Mouse (Mus musculus) liver, embryonic 15.5 days (tissue): Measurements from ENCODE around the gene Eif3l. TPM values are rescaled to one million over a fixed set of nuclear protein-coding genes. Genes with fewer than 3 reads are reported as not detected.
A peak's percentile ranks its signal among the peaks of the same experiment; 100 is the strongest.

ENCODE experiments used
- ATAC-seq: fragments of 200-750 bp; cut with Nextera tagmentation; 2 replicates; pipeline ENCODE4 v1.8.0; 2017; ENCODE audit warnings: moderate number of reproducible peaks, mild to moderate bottlenecking, moderate library complexity; ENCODE audit not compliant: insufficient read depth
- H3K27ac ChIP-seq: fragments of 300-500 bp; sonication (generic); replicated peaks from 2 replicates; pipeline ENCODE4 v1.5.1; 2015; ENCODE audit warnings: mild to moderate bottlenecking, inconsistent platforms
- H3K27me3 ChIP-seq: fragments of 300-500 bp; sonication (generic); 2 replicates; pipeline ENCODE4 v1.6.1; 2015; ENCODE audit warnings: mild to moderate bottlenecking, inconsistent platforms
- H3K36me3 ChIP-seq: fragments of 300-500 bp; sonication (generic); replicated peaks from 2 replicates; pipeline ENCODE4 v1.6.1; 2015; ENCODE audit warnings: moderate library complexity, mild to moderate bottlenecking, inconsistent platforms
- H3K4me1 ChIP-seq: fragments of 300-500 bp; sonication (generic); replicated peaks from 2 replicates; pipeline ENCODE4 v1.6.1; 2015; ENCODE audit warnings: inconsistent platforms
- H3K4me2 ChIP-seq: fragments of 300-500 bp; sonication (generic); 2 replicates; pipeline ENCODE4 v1.6.1; 2015; ENCODE audit warnings: moderate library complexity, mild to moderate bottlenecking, inconsistent platforms
- H3K4me3 ChIP-seq: fragments of 300-500 bp; sonication (generic); replicated peaks from 2 replicates; pipeline ENCODE4 v1.5.1; 2015; ENCODE audit warnings: mild to moderate bottlenecking, inconsistent platforms
- H3K9ac ChIP-seq: fragments of 300-500 bp; sonication (generic); 2 replicates; pipeline ENCODE4 v1.6.1; 2015; ENCODE audit warnings: moderate library complexity, mild to moderate bottlenecking, inconsistent platforms
- H3K9me3 ChIP-seq: fragments of 300-500 bp; sonication (generic); replicated peaks from 2 replicates; pipeline ENCODE4 v1.6.1; 2016; ENCODE audit warnings: inconsistent platforms
- WGBS: fragments of 180-500 bp; shearing (Covaris S2); methylation state at CpG from one replicate; pipeline ENCODE4 v1.1.7; 2015; ENCODE audit warnings: mixed read lengths; ENCODE audit not compliant: insufficient replicate concordance; 5-methylcytosine and 5-hydroxymethylcytosine counted together
- polyA plus RNA-seq: library from polyadenylated mRNA; unstranded; fragments of >200 nt; fragmentation: Nextera tagmentation; extraction: Ambion mirVana; gene quantifications from 2 replicates; pipeline ENCODE4 v1.2.1, GENCODE M21; 2015

Eif3l gene
- polyA plus RNA-seq, 1 experiment from 2014 or later, result 117 TPM

DNA sequence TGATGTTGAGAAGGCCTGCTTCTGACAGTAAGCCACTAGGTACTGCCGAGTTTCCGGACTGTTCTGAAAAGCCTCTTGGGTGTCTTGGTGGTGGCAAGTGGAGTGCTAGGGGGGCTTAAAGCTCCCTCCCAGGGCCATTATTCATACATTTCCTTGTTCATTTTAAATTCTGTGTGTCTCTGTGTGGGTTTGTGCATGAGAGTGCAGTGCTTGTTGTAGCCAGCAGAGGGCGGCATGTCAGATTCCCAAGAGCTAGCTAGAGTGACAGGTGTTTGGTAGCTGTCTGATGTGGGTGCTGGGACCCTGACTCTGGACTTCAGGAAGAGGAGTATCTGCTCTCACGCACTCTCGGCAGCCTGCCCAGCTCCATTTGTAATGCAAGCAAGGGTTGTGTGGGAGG is 53.2 kb downstream of the Eif3l start:
- Histone ChIP-seq H3K4me1 (no peaks in the 10 kb centered on the region), H3K9ac (no peak overlapping the region), H3K9me3 (no peaks in the 10 kb centered on the region), H3K4me3 (no peak overlapping the region), H3K36me3 (peaks cover 21% of the 10 kb centered on the region), H3K4me2 (no peak overlapping the region), H3K27ac (no peak overlapping the region), H3K27me3 (no peaks in the 10 kb centered on the region)
- WGBS, result 85% methylated on average over 5 of the region's 5 CpGs
- no peak for ATAC-seq

DNA sequence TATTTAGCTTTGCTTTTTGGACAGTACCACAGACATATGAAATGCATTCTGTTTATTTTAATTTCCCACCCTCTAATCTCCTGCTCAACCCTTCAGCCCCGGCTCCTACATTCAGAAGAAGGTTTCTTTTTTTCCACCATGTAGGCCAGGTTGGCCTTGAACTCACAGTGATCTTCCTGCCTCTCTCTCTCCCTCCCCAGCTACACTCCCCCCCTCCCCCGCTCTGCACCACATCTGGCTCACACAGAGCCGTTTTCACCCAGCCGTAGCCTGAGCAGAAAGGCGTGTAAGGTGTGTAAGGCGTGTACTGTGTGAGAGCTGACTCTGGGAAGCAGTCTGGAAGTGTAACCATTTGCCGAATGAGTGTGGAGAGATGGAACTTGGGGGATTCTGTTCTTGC is 54.3 kb downstream of the Eif3l start:
- H3K36me3 ChIP-seq, result peaks cover 21% of the 10 kb centered on the region
- whole genome bisulfite sequencing, result 70% methylated on average over 7 of the region's 7 CpGs
- H3K27me3 ChIP-seq, result no peaks in the 10 kb centered on the region
- H3K4me1 ChIP-seq, result no peaks in the 10 kb centered on the region
- no peak for ATAC-seq
- H3K9me3 ChIP-seq, result no peaks in the 10 kb centered on the region
- no peak overlapping the region for H3K4me2 ChIP-seq
- no peak overlapping the region for H3K4me3 ChIP-seq
- H3K27ac ChIP-seq, result no peak overlapping the region
- H3K9ac ChIP-seq, result no peak overlapping the region

DNA sequence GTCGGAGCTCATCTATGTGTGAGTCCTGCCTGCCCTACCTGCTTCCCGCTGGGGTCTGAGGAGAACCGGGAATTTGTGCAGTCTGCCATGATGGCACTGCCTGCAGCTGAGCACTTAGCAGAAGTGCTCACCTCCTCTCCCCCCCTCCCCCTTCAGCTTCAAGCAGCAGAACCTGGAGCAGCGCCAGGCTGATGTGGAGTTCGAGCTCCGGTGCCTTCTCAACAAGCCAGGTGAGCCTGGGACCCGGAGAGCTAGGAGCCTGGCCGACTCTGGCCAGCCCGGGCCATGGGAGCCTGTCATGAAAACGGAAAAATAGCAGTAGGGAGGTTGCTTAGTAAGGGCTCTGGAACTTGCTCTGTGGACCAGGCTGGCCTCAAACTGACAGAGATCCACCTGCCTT is 55.8 kb downstream of the Eif3l start:
- H3K27ac ChIP-seq, result no peak overlapping the region
- no peak overlapping the region for H3K4me3 ChIP-seq
- H3K36me3 ChIP-seq, result peaks cover 21% of the 10 kb centered on the region
- H3K9me3 ChIP-seq, result no peaks in the 10 kb centered on the region
- H3K27me3 ChIP-seq, result no peaks in the 10 kb centered on the region
- WGBS, result 84% methylated on average over 10 of the region's 10 CpGs
- no peak overlapping the region for H3K4me2 ChIP-seq
- no peak for ATAC-seq
- no peaks in the 10 kb centered on the region for H3K4me1 ChIP-seq
- no peak overlapping the region for H3K9ac ChIP-seq

DNA sequence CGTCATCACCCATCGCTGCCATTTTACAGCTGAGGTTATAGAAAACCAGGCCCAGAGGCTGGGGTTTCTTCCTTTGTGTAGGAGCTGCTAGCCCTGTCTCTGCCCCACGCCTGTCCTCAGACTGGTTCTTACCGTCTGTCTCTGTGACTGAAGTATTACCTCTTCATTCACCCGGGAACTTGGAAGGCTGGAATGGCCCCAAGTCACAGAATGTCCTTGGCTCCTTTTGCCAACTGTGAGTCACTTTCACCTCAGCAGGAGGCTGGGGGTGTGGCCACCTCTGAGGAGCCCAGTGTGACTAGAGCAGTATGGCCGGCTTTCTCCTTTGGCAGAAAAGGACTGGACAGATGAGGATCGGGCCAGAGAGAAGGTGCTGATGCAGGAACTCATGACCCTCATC is 56.5 kb downstream of the Eif3l start:
- no peaks in the 10 kb centered on the region for H3K9me3 ChIP-seq
- no peak for ATAC-seq
- no peaks in the 10 kb centered on the region for H3K4me1 ChIP-seq
- H3K27ac ChIP-seq, result no peak overlapping the region
- no peaks in the 10 kb centered on the region for H3K27me3 ChIP-seq
- peaks cover 21% of the 10 kb centered on the region for H3K36me3 ChIP-seq
- no peak overlapping the region for H3K4me3 ChIP-seq
- 73% methylated on average over 7 of the region's 7 CpGs for WGBS
- H3K4me2 ChIP-seq, result no peak overlapping the region
- H3K9ac ChIP-seq, result no peak overlapping the region

DNA sequence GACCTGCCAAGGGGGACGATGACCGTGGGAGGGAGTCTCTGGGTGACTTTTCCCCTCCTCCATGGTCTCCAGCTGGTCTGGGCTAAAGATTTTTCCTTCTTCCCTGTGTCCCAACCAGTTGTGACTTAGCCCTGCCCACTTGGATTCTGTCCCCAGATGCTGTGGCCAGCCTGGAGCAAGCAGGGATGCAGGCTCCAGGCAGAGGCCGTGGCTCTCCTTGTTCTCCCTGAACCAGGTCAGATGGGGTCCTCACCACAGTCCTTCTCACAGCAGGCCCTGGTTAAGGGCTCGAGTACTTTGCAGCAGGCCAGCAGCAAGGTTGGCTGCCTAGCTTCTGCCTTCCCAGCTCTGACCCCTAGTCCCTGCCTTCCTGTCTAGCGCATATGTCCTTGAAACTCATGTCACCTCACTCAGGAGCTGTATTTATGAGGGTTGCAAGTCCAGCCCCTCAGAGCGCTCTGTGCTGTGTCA is 58.2 kb downstream of the Eif3l start:
- Histone ChIP-seq H3K9ac (no peak overlapping the region), H3K27me3 (peaks cover 6% of the 10 kb centered on the region; the same call in 1 of the 2 replicates), H3K4me2 (no peak overlapping the region), H3K36me3 (peaks cover 8% of the 10 kb centered on the region), H3K9me3 (no peaks in the 10 kb centered on the region), H3K4me1 (no peaks in the 10 kb centered on the region), H3K27ac (no peak overlapping the region), H3K4me3 (no peak overlapping the region)
- no peak for ATAC-seq
- 74% methylated on average over 6 of the region's 6 CpGs for WGBS

DNA sequence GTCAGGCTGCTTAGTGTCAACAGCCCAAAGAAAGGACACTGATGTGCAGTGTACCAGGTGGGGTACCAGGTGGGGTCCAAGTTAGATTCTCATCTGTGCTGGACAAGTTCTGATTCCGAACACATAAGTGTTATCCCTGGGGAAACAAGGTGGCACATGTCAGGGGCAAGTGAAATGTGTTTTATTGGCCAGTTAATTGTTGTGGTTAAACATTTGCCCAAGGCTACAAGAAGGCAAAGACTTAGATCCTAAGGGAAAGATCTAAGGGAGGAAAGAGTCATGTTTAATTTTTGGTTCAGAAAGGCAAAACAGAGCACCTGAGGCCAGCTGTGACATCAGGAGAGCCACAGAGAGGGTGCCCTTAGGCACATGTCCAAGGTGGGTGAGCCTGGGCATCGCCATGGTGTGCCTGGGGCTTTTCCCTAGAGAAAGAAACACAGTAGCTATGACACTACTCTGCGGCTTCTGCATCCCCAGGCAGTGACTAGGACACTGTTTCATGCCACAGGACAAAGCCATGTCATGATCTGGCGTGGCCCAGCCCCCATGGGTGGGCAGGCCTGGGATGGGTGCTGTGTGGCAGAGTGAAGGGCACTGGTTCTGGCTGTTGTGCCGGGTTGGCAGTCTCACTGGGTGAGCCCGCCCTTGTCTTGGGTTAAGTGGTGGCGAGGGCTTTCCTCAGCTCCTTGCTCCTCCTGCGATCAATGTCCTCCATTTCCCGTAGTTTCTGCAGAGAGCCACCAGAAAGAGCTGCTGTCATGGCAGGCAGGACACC is 59.7 kb downstream of the Eif3l start:
- Histone ChIP-seq H3K27ac (no peak overlapping the region), H3K4me3 (no peak overlapping the region), H3K4me2 (no peak overlapping the region), H3K36me3 (peaks cover 2% of the 10 kb centered on the region; the same call in 1 of the 2 replicates), H3K9me3 (no peaks in the 10 kb centered on the region), H3K27me3 (peaks cover 6% of the 10 kb centered on the region; the same call in 1 of the 2 replicates), H3K9ac (no peak overlapping the region), H3K4me1 (no peaks in the 10 kb centered on the region; the same call in 1 of the 2 replicates)
- ATAC-seq, result no peak
- 76% methylated on average over 9 of the region's 9 CpGs for WGBS

DNA sequence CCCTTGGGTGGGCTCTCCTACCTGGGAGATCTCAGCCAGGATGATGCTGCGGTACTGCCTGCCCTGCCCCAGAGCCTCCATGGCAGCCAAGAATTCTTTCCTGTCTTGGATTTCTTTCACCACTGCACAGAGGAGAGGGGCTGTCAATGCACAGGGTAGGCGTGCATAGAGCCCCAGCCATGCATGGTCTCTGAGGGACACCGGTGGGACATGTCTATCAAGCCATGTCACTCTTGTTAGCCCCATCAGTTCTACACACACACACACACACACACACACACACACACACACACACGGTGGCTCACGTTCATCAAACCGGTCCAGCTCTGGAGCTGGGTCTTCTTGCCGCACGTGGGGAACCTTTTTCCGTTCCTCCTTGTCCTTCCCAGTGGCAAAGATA is 60.4 kb downstream of the Eif3l start:
- WGBS, result 72% methylated on average over 9 of the region's 9 CpGs
- Histone ChIP-seq H3K9me3 (no peaks in the 10 kb centered on the region), H3K27me3 (peaks cover 6% of the 10 kb centered on the region), H3K9ac (no peak overlapping the region), H3K36me3 (no peaks in the 10 kb centered on the region), H3K27ac (no peak overlapping the region), H3K4me3 (no peak overlapping the region), H3K4me2 (no peak overlapping the region), H3K4me1 (peaks cover 2% of the 10 kb centered on the region)
- no peak for ATAC-seq

DNA sequence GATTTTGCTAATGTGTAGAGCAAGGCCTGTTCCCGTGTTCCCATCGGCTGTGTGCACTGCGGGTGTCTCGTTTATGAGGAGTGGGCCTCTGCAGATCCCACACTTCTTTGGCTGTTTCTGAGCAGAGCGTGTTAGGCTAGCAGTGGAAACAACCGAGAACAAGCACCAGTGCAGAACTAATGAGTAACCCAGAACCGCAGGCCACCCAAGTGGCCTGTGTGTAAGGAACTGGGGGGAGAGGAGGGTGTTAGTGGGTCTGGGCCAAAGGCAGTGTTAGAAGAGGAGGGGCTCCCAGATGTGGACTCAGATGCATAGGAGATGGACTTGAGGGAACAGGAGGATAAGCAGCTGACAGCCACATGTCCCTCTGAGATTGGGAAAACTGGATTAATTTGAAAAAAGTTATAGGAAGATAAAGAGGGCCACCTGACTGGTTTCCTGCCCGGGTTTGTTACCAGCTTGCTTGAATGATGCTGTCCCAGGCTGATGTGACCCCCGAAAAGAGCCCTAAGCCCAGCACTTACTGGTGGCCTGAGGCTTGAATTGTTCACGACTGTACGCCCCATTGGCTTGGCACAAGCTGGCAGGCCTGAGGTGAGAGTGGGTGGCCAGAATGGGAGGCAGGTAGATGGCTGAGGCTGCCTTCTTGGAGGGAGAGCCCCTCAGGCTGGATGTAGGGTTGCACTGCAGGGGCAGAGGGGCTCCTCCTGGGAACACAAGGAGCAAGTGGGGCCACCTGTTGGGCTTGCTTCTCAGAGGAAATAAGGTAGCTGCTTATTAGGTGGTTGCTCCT is 61.0 kb downstream of the Eif3l start:
- peaks cover 8% of the 10 kb centered on the region for H3K4me1 ChIP-seq
- H3K9me3 ChIP-seq, result no peaks in the 10 kb centered on the region
- H3K36me3 ChIP-seq, result no peaks in the 10 kb centered on the region
- H3K27ac ChIP-seq, result no peak overlapping the region
- no peak overlapping the region for H3K4me2 ChIP-seq
- H3K27me3 ChIP-seq, result peaks cover 6% of the 10 kb centered on the region
- 62% methylated on average over 11 of the region's 11 CpGs for WGBS
- H3K9ac ChIP-seq, result no peak overlapping the region
- ATAC-seq, result no peak
- H3K4me3 ChIP-seq, result no peak overlapping the region

DNA sequence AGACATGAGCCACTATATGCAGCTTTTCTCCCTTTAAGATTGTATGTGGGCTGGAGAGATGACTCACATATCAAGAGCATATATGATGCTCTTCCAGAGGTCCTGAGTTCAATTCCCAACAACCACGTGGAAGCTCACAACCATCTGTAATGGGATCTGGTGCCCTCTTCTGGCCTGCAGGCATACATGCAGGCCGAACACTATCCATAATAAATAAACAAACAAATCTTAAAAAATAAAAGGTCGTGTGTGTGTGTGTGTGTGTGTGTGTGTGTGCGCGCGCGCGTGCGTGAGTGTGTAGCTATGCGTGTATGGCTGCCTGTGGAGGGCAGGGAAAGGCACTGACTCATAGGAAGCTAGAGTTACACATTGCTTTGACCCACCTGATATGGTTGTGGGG is 64.7 kb downstream of the Eif3l start:
- 47% methylated on average over 10 of the region's 10 CpGs for whole genome bisulfite sequencing
- Histone ChIP-seq H3K9ac (no peak overlapping the region), H3K9me3 (no peaks in the 10 kb centered on the region), H3K4me2 (no peak overlapping the region), H3K4me1 (peaks cover 26% of the 10 kb centered on the region), H3K27ac (no peak overlapping the region), H3K27me3 (peaks cover 6% of the 10 kb centered on the region), H3K36me3 (peaks cover 10% of the 10 kb centered on the region; the same call in 1 of the 2 replicates), H3K4me3 (no peak overlapping the region)
- ATAC-seq, result no peak

DNA sequence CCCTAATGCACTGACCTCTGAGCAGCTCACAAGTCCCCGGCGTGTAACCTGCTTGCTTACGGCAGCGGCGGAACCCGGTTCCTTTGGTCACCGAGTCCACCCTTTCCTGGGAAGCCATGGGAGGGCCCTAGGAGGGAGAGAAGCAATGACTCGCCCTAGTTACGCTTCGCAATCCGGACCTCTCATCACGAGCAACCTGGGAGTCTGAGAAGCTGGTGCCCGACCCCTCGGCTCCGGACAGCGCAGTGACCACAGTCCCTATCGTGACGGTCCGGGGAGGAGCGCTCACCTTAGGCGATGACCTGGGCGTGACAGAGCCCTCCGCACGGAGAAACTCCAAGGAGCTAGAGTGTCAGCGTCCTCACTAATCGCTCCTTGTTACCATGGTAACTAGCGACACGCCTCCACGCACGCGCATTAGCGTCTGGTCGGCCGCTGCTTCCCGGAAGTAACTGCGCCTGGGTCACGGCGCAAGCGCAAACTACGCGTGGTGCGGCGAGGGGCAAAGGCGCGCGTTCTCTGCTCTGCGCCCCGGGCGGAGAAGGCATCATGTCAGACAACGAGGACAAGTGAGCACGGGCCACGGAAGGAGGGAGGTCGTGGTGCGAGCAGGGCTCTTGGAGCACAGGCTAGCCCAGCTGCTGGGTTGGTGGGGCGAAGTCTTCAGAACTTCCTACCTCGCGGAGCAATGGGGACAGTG is 66.0 kb downstream of the Eif3l start, which contains the start of the genes Polr2f and 1700088E04Rik:
TSS of gene Polr2f (plus strand) at position 144 of the 700 bp plus-strand sequence.
TSS of gene 1700088E04Rik (minus strand) at position 388 of the 700 bp plus-strand sequence.
- H3K4me1 ChIP-seq, result peaks cover 26% of the 10 kb centered on the region
- no peaks in the 10 kb centered on the region for H3K9me3 ChIP-seq
- peak within 1 kb of the TSS; percentile 45; the same call in 1 of the 2 replicates for H3K27ac ChIP-seq
- H3K4me2 ChIP-seq, result peak within 1 kb of the TSS; percentile 87
- peak; percentile 92 for ATAC-seq
- H3K9ac ChIP-seq, result peak within 1 kb of the TSS; percentile 72
- under 1% methylated on average over 57 of the region's 57 CpGs for WGBS
- H3K27me3 ChIP-seq, result peaks cover 6% of the 10 kb centered on the region
- peaks cover 24% of the 10 kb centered on the region for H3K36me3 ChIP-seq
- peak within 1 kb of the TSS; percentile 81 for H3K4me3 ChIP-seq

DNA sequence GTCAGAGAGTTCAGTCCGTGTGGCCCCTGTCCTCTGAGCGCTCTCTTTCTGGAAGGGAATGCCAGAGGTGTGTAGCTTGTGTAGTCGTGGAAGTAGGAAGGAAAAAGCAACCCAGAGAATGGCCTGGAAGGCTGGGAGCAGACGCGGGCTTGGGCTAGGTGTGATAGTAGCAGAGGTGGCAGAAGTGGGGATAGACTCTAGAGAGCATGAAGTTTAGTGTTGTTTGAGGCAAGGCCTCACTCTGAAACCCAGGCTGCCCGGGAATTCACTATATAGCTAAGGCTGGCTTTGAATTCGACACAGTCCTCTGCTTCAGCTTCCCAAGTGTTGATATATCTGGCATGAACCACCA is 66.6 kb downstream of the Eif3l start:
- peak overlapping the region; percentile 45; the same call in 1 of the 2 replicates for H3K27ac ChIP-seq
- H3K4me3 ChIP-seq, result peak overlapping the region; percentile 81
- H3K9me3 ChIP-seq, result no peaks in the 10 kb centered on the region
- peak overlapping the region; percentile 87 for H3K4me2 ChIP-seq
- H3K27me3 ChIP-seq, result peaks cover 6% of the 10 kb centered on the region
- 1% methylated on average over 7 of the region's 7 CpGs for WGBS
- ATAC-seq, result peak; percentile 53
- H3K9ac ChIP-seq, result peak overlapping the region; percentile 72
- peaks cover 29% of the 10 kb centered on the region for H3K36me3 ChIP-seq
- peaks cover 26% of the 10 kb centered on the region for H3K4me1 ChIP-seq
